Mouse (Mus musculus) ES-Bruce4 (cell line): ENCODE measurements around the gene Entpd5.

Source experiments
- CTCF ChIP-seq: IDR thresholded peaks from one replicate; pipeline ENCODE4 v1.8.1; 2011; ENCODE audit warnings: low read depth, low read length
- POLR2A ChIP-seq: IDR thresholded peaks from one replicate; pipeline ENCODE4 v1.8.1; 2011; ENCODE audit warnings: low read length; ENCODE audit not compliant: insufficient read depth

DNA sequence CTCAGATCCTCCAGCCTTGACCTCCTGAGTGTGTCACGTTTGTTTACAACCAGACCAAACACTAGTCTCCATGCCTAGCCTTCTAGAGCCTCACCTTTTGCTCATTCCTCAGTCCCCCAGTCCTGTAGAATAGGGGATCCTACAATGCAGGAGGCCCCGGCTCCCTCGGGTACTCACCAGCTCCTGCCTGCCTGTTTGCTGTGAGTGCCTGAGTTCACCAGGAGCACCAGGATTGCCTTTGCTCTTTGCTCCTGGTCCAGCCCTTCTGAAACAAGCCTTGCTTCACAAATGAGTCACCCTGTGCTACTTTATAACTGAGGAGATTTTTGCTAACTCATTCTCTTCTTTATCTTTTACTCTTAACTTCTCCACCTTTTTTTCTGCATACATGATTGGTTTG lies 8.2 kb downstream of the Entpd5 start:
- TF ChIP-seq CTCF (no peak), POLR2A (no peak)
